Mouse (Mus musculus): Measurements from ENCODE around the gene Iqcf4. TPM values are rescaled to one million over a fixed set of nuclear protein-coding genes. Genes with fewer than 3 reads are reported as not detected.

Gene Iqcf4
- polyA plus RNA-seq, 1 experiment from 2014 or later, result not detected

- no peak for ATAC-seq (ENCODE audit: insufficient number of reproducible peaks, insufficient read depth, low FRiP score, low read depth)
- Histone ChIP-seq H3K27me3 (ENCODE audit: control insufficient read depth, insufficient read depth, low read length) (no peaks in the 10 kb centered on the region), H3K9ac (ENCODE audit: low read length) (no peak overlapping the region), H3K4me3 (ENCODE audit: control insufficient read depth in 1 of 2, insufficient read depth in 1 of 2, low read depth in 1 of 2, low read length in 2 of 2) (no peak overlapping the region), H3K36me3 (ENCODE audit: control insufficient read depth, insufficient read depth, low read length) (no peaks in the 10 kb centered on the region), H3K4me1 (ENCODE audit: control insufficient read depth in 2 of 2, insufficient read depth in 2 of 2, low read length in 2 of 2) (peaks cover 0 to 3% of the 10 kb centered on the region in 2 experiments; a peak in 1 of 4 replicates), H3K9me3 (ENCODE audit: control insufficient read depth, low read length) (no peaks in the 10 kb centered on the region), H3K4me2 (ENCODE audit: low read length) (no peak overlapping the region), H3K27ac (replicated peaks in 1 of 2; ENCODE audit: control insufficient read depth in 1 of 2, insufficient read depth in 1 of 2, low read depth in 2 of 2, low read length in 2 of 2) (no peak overlapping the region)
- 52% methylated on average over 11 of the region's 11 CpGs for WGBS
Observed at GRCm38 (mm10) chr9:106566437-106566836, 4.4 kb downstream of the Iqcf4 start.

DNA sequence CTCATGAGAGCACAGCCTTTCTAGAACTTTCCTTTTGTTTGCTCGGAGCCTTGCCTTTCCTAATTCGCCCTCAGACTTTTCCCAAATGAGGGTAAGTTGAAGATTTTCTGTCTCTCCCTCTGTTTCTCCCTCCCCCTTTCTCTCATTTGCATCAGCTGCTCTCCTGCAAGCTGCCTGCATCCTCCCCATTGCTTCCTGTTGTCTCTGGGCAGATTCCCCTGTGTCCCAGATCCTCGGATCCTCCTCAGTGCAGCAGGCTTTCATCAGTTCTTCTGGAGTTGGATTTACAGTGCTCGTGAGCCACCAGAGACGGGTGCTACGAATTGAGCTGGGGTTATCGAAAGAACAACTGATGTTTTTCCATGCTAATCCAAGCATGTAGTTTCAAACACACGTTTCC, 6.8 kb downstream of the Iqcf4 start:
- no peak overlapping the region for H3K27ac ChIP-seq (replicated peaks in 1 of 2; ENCODE audit: control insufficient read depth in 1 of 2, insufficient read depth in 1 of 2, low read depth in 2 of 2, low read length in 2 of 2)
- H3K4me1 ChIP-seq (ENCODE audit: control insufficient read depth in 2 of 2, insufficient read depth in 2 of 2, low read length in 2 of 2), result peaks cover 0 to 3% of the 10 kb centered on the region in 2 experiments; a peak in 1 of 4 replicates
- no peaks in the 10 kb centered on the region for H3K36me3 ChIP-seq (ENCODE audit: control insufficient read depth, insufficient read depth, low read length)
- H3K4me2 ChIP-seq (ENCODE audit: low read length), result no peak overlapping the region
- H3K9ac ChIP-seq (ENCODE audit: low read length), result no peak overlapping the region
- 73% methylated on average over 8 of the region's 8 CpGs for WGBS
- H3K27me3 ChIP-seq (ENCODE audit: control insufficient read depth, insufficient read depth, low read length), result no peaks in the 10 kb centered on the region
- H3K9me3 ChIP-seq (ENCODE audit: control insufficient read depth, low read length), result no peaks in the 10 kb centered on the region
- ATAC-seq (ENCODE audit: insufficient number of reproducible peaks, insufficient read depth, low FRiP score, low read depth), result no peak
- H3K4me3 ChIP-seq (ENCODE audit: control insufficient read depth in 1 of 2, insufficient read depth in 1 of 2, low read depth in 1 of 2, low read length in 2 of 2), result no peak overlapping the region

DNA sequence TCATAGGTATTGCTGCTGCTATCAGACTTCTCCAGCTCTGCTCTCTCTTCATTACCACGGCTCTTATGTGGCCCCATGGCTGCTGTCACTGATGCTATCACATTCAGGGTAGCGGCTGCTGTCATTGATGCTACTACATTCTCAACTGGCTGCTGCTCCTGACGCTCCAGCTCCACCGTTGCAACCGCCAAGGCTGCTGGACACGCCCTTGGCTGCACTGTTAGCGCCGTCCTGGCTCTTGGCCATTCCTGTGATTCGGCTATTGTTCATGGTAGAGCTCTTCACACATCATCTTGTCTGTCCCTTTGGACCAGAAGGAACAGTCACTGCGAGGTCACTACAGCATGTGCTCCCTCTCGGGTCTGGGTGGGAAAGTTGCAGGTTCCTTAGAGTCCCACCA, 8.5 kb downstream of the Iqcf4 start:
- no peaks in the 10 kb centered on the region for H3K36me3 ChIP-seq (ENCODE audit: control insufficient read depth, insufficient read depth, low read length)
- H3K9me3 ChIP-seq (ENCODE audit: control insufficient read depth, low read length), result no peaks in the 10 kb centered on the region
- WGBS, result 82% methylated on average over 11 of the region's 11 CpGs
- H3K4me3 ChIP-seq (ENCODE audit: control insufficient read depth in 1 of 2, insufficient read depth in 1 of 2, low read depth in 1 of 2, low read length in 2 of 2), result no peak overlapping the region
- no peak overlapping the region for H3K9ac ChIP-seq (ENCODE audit: low read length)
- H3K27ac ChIP-seq (replicated peaks in 1 of 2; ENCODE audit: control insufficient read depth in 1 of 2, insufficient read depth in 1 of 2, low read depth in 2 of 2, low read length in 2 of 2), result no peak overlapping the region
- H3K4me1 ChIP-seq (ENCODE audit: control insufficient read depth in 2 of 2, insufficient read depth in 2 of 2, low read length in 2 of 2), result peaks cover 0 to 3% of the 10 kb centered on the region in 2 experiments; a peak in 1 of 4 replicates
- no peak for ATAC-seq (ENCODE audit: insufficient number of reproducible peaks, insufficient read depth, low FRiP score, low read depth)
- H3K4me2 ChIP-seq (ENCODE audit: low read length), result no peak overlapping the region
- no peaks in the 10 kb centered on the region for H3K27me3 ChIP-seq (ENCODE audit: control insufficient read depth, insufficient read depth, low read length)

- no peaks in the 10 kb centered on the region for H3K9me3 ChIP-seq (ENCODE audit: control insufficient read depth, low read length)
- H3K4me3 ChIP-seq (ENCODE audit: control insufficient read depth in 1 of 2, insufficient read depth in 1 of 2, low read depth in 1 of 2, low read length in 2 of 2), result no peak within 1 kb of the TSS
Observed at GRCm38 (mm10) chr9:106561531-106561930, 9.3 kb downstream of the Iqcf4 start, which contains the start of gene Iqcf3. Iqcf3 (minus strand) TSS chr9:106561631.

GRCm38 (mm10) chr9:106534975-106535374, 35.8 kb downstream of the Iqcf4 start:
- H3K9ac ChIP-seq (ENCODE audit: low read length), result no peak overlapping the region
- no peaks in the 10 kb centered on the region for H3K27me3 ChIP-seq (ENCODE audit: control insufficient read depth, insufficient read depth, low read length)
- H3K4me3 ChIP-seq (ENCODE audit: control insufficient read depth in 1 of 2, insufficient read depth in 1 of 2, low read depth in 1 of 2, low read length in 2 of 2), result no peak overlapping the region
- no peak overlapping the region for H3K4me2 ChIP-seq (ENCODE audit: low read length)
- H3K27ac ChIP-seq (replicated peaks in 1 of 2; ENCODE audit: control insufficient read depth in 1 of 2, insufficient read depth in 1 of 2, low read depth in 2 of 2, low read length in 2 of 2), result no peak overlapping the region
- H3K36me3 ChIP-seq (ENCODE audit: control insufficient read depth, insufficient read depth, low read length), result no peaks in the 10 kb centered on the region
- 82% methylated on average over 11 of the region's 11 CpGs for WGBS
- no peaks in the 10 kb centered on the region for H3K4me1 ChIP-seq (ENCODE audit: control insufficient read depth in 2 of 2, insufficient read depth in 2 of 2, low read length in 2 of 2)
- no peak for ATAC-seq (ENCODE audit: insufficient number of reproducible peaks, insufficient read depth, low FRiP score, low read depth)
- no peaks in the 10 kb centered on the region for H3K9me3 ChIP-seq (ENCODE audit: control insufficient read depth, low read length)

More at GRCm38 (mm10) chr9:106561531-106561930, 9.3 kb downstream of the Iqcf4 start, which contains the start of gene Iqcf3:
- H3K27me3 ChIP-seq (ENCODE audit: control insufficient read depth, insufficient read depth, low read length), result no peaks in the 10 kb centered on the region
- no peak for ATAC-seq (ENCODE audit: insufficient number of reproducible peaks, insufficient read depth, low FRiP score, low read depth)
- H3K36me3 ChIP-seq (ENCODE audit: control insufficient read depth, insufficient read depth, low read length), result no peaks in the 10 kb centered on the region
- no peak within 1 kb of the TSS for H3K27ac ChIP-seq (replicated peaks in 1 of 2; ENCODE audit: control insufficient read depth in 1 of 2, insufficient read depth in 1 of 2, low read depth in 2 of 2, low read length in 2 of 2)
- H3K4me1 ChIP-seq (ENCODE audit: control insufficient read depth in 2 of 2, insufficient read depth in 2 of 2, low read length in 2 of 2), result peaks cover 0 to 3% of the 10 kb centered on the region in 2 experiments; a peak in 1 of 4 replicates
- no peak within 1 kb of the TSS for H3K9ac ChIP-seq (ENCODE audit: low read length)
- WGBS, result 86% methylated on average over 5 of the region's 5 CpGs
- no peak within 1 kb of the TSS for H3K4me2 ChIP-seq (ENCODE audit: low read length)

- H3K4me3 ChIP-seq (ENCODE audit: control insufficient read depth in 1 of 2, insufficient read depth in 1 of 2, low read depth in 1 of 2, low read length in 2 of 2), result no peak overlapping the region
- no peaks in the 10 kb centered on the region for H3K4me1 ChIP-seq (ENCODE audit: control insufficient read depth in 2 of 2, insufficient read depth in 2 of 2, low read length in 2 of 2)
- no peak for ATAC-seq (ENCODE audit: insufficient number of reproducible peaks, insufficient read depth, low FRiP score, low read depth)
- no peak overlapping the region for H3K9ac ChIP-seq (ENCODE audit: low read length)
- no peak overlapping the region for H3K27ac ChIP-seq (replicated peaks in 1 of 2; ENCODE audit: control insufficient read depth in 1 of 2, insufficient read depth in 1 of 2, low read depth in 2 of 2, low read length in 2 of 2)
- 91% methylated on average over 7 of the region's 7 CpGs for WGBS
- H3K36me3 ChIP-seq (ENCODE audit: control insufficient read depth, insufficient read depth, low read length), result no peaks in the 10 kb centered on the region
- H3K27me3 ChIP-seq (ENCODE audit: control insufficient read depth, insufficient read depth, low read length), result no peaks in the 10 kb centered on the region
- no peak overlapping the region for H3K4me2 ChIP-seq (ENCODE audit: low read length)
- no peaks in the 10 kb centered on the region for H3K9me3 ChIP-seq (ENCODE audit: control insufficient read depth, low read length)
Observed at GRCm38 (mm10) chr9:106534296-106534695, 36.5 kb downstream of the Iqcf4 start.

DNA sequence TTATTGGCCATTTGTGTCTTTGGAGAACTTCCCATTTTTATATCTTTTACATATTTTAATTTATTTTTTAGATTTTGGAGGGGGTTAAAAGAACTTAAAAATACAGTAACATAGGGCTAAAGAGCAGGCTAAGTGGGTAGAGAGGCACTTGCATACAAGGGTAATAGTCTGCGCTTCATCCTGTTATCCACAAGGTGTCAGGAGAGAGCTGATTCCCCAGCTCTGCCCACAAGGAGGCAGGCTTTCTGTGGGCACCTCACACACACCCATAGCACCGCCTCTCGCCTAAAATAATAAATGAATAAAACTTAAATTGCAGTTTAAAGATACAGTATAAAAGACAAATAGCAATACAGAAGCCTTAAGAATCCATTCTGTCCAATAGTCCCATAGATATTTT, 39.0 kb downstream of the Iqcf4 start:
- ATAC-seq (ENCODE audit: insufficient number of reproducible peaks, insufficient read depth, low FRiP score, low read depth), result no peak
- WGBS, result 26% methylated on average over 3 of the region's 3 CpGs

DNA sequence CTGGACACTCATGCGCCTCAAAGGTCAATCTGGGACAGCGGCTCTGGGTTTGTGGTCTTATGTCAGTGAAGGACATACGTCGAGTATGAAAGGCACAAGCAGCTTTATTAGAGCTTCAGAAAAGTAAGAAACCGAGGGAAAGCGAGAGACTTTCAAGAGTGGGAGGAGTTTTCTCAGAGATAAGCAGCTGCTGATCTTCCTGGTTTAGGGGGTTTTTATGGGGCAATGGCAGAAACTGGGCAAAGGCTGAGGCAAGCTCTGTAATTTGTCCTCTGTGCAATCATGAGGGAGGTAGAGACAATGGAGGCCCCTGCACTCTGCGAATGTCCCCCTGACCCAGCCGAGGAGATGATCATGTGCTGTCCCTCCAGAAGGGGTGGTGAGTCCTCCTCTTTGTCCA, 50.9 kb downstream of the Iqcf4 start:
- no peak overlapping the region for H3K4me3 ChIP-seq (ENCODE audit: control insufficient read depth in 1 of 2, insufficient read depth in 1 of 2, low read depth in 1 of 2, low read length in 2 of 2)
- H3K4me1 ChIP-seq (ENCODE audit: control insufficient read depth in 2 of 2, insufficient read depth in 2 of 2, low read length in 2 of 2), result no peaks in the 10 kb centered on the region
- ATAC-seq (ENCODE audit: insufficient number of reproducible peaks, insufficient read depth, low FRiP score, low read depth), result no peak
- no peak overlapping the region for H3K27ac ChIP-seq (replicated peaks in 1 of 2; ENCODE audit: control insufficient read depth in 1 of 2, insufficient read depth in 1 of 2, low read depth in 2 of 2, low read length in 2 of 2)
- H3K36me3 ChIP-seq (ENCODE audit: control insufficient read depth, insufficient read depth, low read length), result no peaks in the 10 kb centered on the region
- no peak overlapping the region for H3K9ac ChIP-seq (ENCODE audit: low read length)
- 69% methylated on average over 8 of the region's 8 CpGs for WGBS
- H3K4me2 ChIP-seq (ENCODE audit: low read length), result no peak overlapping the region
- H3K9me3 ChIP-seq (ENCODE audit: control insufficient read depth, low read length), result no peaks in the 10 kb centered on the region
- H3K27me3 ChIP-seq (ENCODE audit: control insufficient read depth, insufficient read depth, low read length), result peaks cover 3% of the 10 kb centered on the region; the same call in 1 of the 2 replicates

More for the DNA sequence above, 39.0 kb downstream of the Iqcf4 start:
- no peaks in the 10 kb centered on the region for H3K9me3 ChIP-seq (ENCODE audit: control insufficient read depth, low read length)
- H3K27ac ChIP-seq (replicated peaks in 1 of 2; ENCODE audit: control insufficient read depth in 1 of 2, insufficient read depth in 1 of 2, low read depth in 2 of 2, low read length in 2 of 2), result no peak overlapping the region
- no peaks in the 10 kb centered on the region for H3K27me3 ChIP-seq (ENCODE audit: control insufficient read depth, insufficient read depth, low read length)
- no peak overlapping the region for H3K9ac ChIP-seq (ENCODE audit: low read length)
- no peaks in the 10 kb centered on the region for H3K4me1 ChIP-seq (ENCODE audit: control insufficient read depth in 2 of 2, insufficient read depth in 2 of 2, low read length in 2 of 2)
- H3K4me2 ChIP-seq (ENCODE audit: low read length), result no peak overlapping the region
- no peaks in the 10 kb centered on the region for H3K36me3 ChIP-seq (ENCODE audit: control insufficient read depth, insufficient read depth, low read length)
- H3K4me3 ChIP-seq (ENCODE audit: control insufficient read depth in 1 of 2, insufficient read depth in 1 of 2, low read depth in 1 of 2, low read length in 2 of 2), result no peak overlapping the region

Data from heart, embryonic 14.5 days (tissue).